Mouse (Mus musculus) small intestine, adult 2 months (tissue): ENCODE data around the gene Zfp667.
"Not testable (repeated sequence)": the region's sequence is repeated elsewhere in the genome, so short reads cannot be mapped to it uniquely, and the experiment has no call there.

Source experiments
- CTCF ChIP-seq: fragments of 200-500 bp; IDR thresholded peaks from 2 replicates; pipeline ENCODE4 v1.5.1; 2012; ENCODE audit warnings: low read depth, mild to moderate bottlenecking, control low read depth, inconsistent platforms, low read length, moderate library complexity, mixed read lengths; ENCODE audit not compliant: insufficient replicate concordance, insufficient read length; ENCODE audit errors: extremely low read depth
- POLR2A ChIP-seq: fragments of 200-500 bp; IDR thresholded peaks from 2 replicates; pipeline ENCODE4 v1.6.1; 2012; ENCODE audit warnings: low read depth, mild to moderate bottlenecking, control low read depth, inconsistent platforms, low read length, moderate library complexity

DNA sequence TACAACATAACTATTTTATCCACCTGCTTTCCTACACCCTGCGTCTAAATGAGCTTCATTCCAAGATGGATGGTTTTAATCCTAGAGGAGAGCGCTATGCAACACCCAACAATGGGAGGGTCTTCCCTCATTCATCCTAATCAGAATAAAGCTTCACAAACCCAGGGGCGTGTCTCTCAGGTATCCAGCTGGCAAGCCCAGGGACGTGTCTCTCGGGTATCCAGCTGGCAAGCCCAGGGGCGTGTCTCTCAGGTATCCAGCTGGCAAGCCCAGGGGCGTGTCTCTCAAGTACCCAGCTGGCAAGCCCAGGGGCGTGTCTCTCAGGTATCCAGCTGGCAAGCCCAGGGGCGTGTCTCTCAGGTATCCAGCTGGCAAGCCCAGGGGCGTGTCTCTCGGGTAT lies 14.4 kb downstream of the Zfp667 start:
- not testable (repeated sequence) for TF ChIP-seq POLR2A, CTCF
